Mouse (Mus musculus) erythroid progenitor cell, adult 5-6 weeks (primary cell): ENCODE data around the gene Tll2. TPM values are rescaled to one million over a fixed set of nuclear protein-coding genes. Genes with fewer than 3 reads are reported as not detected.

Source experiments
- ATAC-seq: replicated peaks from 2 replicates; pipeline ENCODE4 v1.8.0; 2016; ENCODE audit warnings: moderate number of reproducible peaks, mild to moderate bottlenecking, moderate TSS enrichment, inconsistent platforms; ENCODE audit not compliant: poor library complexity, low FRiP score, severe bottlenecking
- total RNA-seq, 2 experiments: library from RNA; stranded (forward) in 1 of 2; stranded (reverse) in 1 of 2; fragments of 150-400 nt in 1 of 2; fragments of 186-747, 209-891 nt in 1 of 2; gene quantifications; 2 replicates each; pipeline versions ENCODE4 v1.2.3 to v1.2.4; 2015 to 2017; ENCODE audit warnings: low replicate concordance in 2 of 2

Tll2 gene
- total RNA-seq, 2 experiments from 2014 or later: not detected

GRCm38 (mm10) chr19:41035809-41036551 lies 170.7 kb downstream of the Tll2 start:
- ATAC-seq: no peak

Other genes starting within 250 kb of the Tll2 start
- gene Blnk, start 212.3 kb downstream of the Tll2 start, total RNA-seq (2015; ENCODE audit: low replicate concordance): 18.9 and 22.3 TPM in 2 replicates
- 5.2 and 5.6 TPM in 2 replicates for gene Blnk, start 212.3 kb downstream of the Tll2 start, total RNA-seq (2017; ENCODE audit: low replicate concordance)
- 7.6 and 17.2 TPM in 2 replicates for gene Dntt, start 177.6 kb downstream of the Tll2 start, total RNA-seq (2015; ENCODE audit: low replicate concordance)
- gene Dntt, start 177.6 kb downstream of the Tll2 start, total RNA-seq (2017; ENCODE audit: low replicate concordance): 9.7 and 11.7 TPM in 2 replicates
- not detected in 2 replicates for gene Opalin, start 129.7 kb downstream of the Tll2 start, total RNA-seq (2015; ENCODE audit: low replicate concordance)
- not detected in 2 replicates for gene Opalin, start 129.7 kb downstream of the Tll2 start, total RNA-seq (2017; ENCODE audit: low replicate concordance)
- 21.4 and 31.0 TPM in 2 replicates for gene Tm9sf3, start 57.2 kb upstream of the Tll2 start, total RNA-seq (2015; ENCODE audit: low replicate concordance)
- 41.4 and 53.7 TPM in 2 replicates for gene Tm9sf3, start 57.2 kb upstream of the Tll2 start, total RNA-seq (2017; ENCODE audit: low replicate concordance)
- gene Pik3ap1, start 178.3 kb upstream of the Tll2 start, total RNA-seq (2015; ENCODE audit: low replicate concordance): 13.8 and 15.9 TPM in 2 replicates
- gene Pik3ap1, start 178.3 kb upstream of the Tll2 start, total RNA-seq (2017; ENCODE audit: low replicate concordance): 9.6 and 11.8 TPM in 2 replicates